Mouse (Mus musculus) hindbrain, embryonic 13.5 days (tissue): ENCODE data around the gene Cwc15. TPM values are rescaled to one million over a fixed set of nuclear protein-coding genes. Genes with fewer than 3 reads are reported as not detected.

Source experiments
- polyA plus RNA-seq: library from polyadenylated mRNA; unstranded; fragments of >200 nt; fragmentation: Nextera tagmentation; extraction: Ambion mirVana; gene quantifications from 2 replicates; pipeline ENCODE4 v1.2.1, GENCODE M21; 2015

Gene Cwc15
- polyA plus RNA-seq, 1 experiment from 2014 or later = 174 TPM

Other genes with a start within 250 kb of the Cwc15 start
- 20.2 and 20.9 TPM in 2 replicates for gene Sesn3, start 225.6 kb upstream of the Cwc15 start, polyA plus RNA-seq
- gene Endod1, start 119.1 kb upstream of the Cwc15 start, polyA plus RNA-seq = 13.5 and 16.5 TPM in 2 replicates
- 0.36 and 0.58 TPM in 2 replicates for gene Kdm4d, start 135 bp upstream of the Cwc15 start, polyA plus RNA-seq
- 8.8 and 10.4 TPM in 2 replicates for gene Amotl1, start 144.4 kb downstream of the Cwc15 start, polyA plus RNA-seq
- gene Piwil4, start 240.1 kb downstream of the Cwc15 start, polyA plus RNA-seq = 0.30 and 0.48 TPM in 2 replicates